Comparison of ENCODE assay signal across 18 mouse cellular contexts in the genomic region with DNA sequence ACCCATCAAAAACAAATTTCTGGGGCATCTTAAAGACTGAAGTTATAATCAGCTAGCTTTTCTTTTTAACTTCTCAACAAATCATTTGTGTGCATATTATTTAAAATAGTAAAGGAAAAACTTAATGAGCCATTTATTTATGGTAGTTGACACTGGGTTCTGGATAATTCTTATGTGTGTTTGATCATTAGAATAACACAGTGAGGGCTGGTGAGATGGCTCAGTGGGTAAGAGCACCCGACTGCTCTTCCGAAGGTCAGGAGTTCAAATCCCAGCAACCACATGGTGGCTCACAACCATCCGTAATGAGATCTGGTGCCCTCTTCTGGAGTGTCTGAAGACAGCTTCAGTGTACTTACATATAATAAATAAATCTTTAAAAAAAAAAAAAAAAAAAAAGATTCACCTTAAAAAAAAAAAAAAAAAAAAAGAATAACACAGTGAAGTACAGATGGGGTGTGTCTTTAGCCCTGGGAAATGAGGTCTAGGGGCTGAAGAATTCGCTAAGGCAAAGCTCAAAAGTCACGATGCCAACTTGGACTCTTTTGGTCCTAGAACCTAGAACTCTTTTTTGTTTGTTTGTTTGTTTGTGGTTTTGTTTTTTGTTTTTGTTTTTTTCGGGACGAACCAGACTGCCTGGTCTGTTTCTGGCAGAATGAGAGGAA. TPM values are rescaled to one million over a fixed set of nuclear protein-coding genes. Genes with fewer than 3 reads are reported as not detected.
"Had no signal": no experiment of that assay in that cellular context is flagged by ENCODE, and none has a peak within 500 bp of the region (broad histone marks: within the 10 kb centered on the region; RNA-seq: fewer than 3 reads in every experiment).

No protein-coding gene starts in this region.

RNA-seq across cellular contexts. Expression of a gene that starts 54.1 kb away (rescaled TPM):
- total RNA-seq: layer of hippocampus, adult 18-20 months; layer of hippocampus, postnatal 25 days; left cerebral cortex, adult 18-20 months; left cerebral cortex, postnatal 25 days; monocyte, adult 5-6 weeks; neutrophil, adult 5-6 weeks had no signal
- polyA plus RNA-seq: kidney, adult 2 months; kidney, embryonic 14.5 days; limb, embryonic 10.5 days; limb, embryonic 13.5 days; lung, embryonic 15.5 days; midbrain, embryonic 10.5 days; midbrain, embryonic 13.5 days; midbrain, embryonic 16.5 days; myocyte; neural tube, embryonic 13.5 days; stomach, embryonic 15.5 days; thymus, postnatal 0 days had no signal

RNA-seq across cellular contexts. Expression of a gene that starts 58.9 kb away (rescaled TPM):
- total RNA-seq: monocyte, adult 5-6 weeks; neutrophil, adult 5-6 weeks had no signal
- polyA plus RNA-seq: myocyte had no signal
